Mouse (Mus musculus) heart, embryonic 10.5 days (tissue): ENCODE measurements around the gene Dtx3l. TPM values are rescaled to one million over a fixed set of nuclear protein-coding genes. Genes with fewer than 3 reads are reported as not detected.
"Not testable (repeated sequence)": the region's sequence is repeated elsewhere in the genome, so short reads cannot be mapped to it uniquely, and the experiment has no call there.

Source experiments
- DNase-seq: peaks from one replicate; pipeline ENCODE4 v3.0.0-alpha.2; 2017; ENCODE audit warnings: low spot score
- H3K27ac ChIP-seq: fragments of 300-500 bp; sonication (generic); 2 replicates; pipeline ENCODE4 v1.5.1; 2016; ENCODE audit warnings: mild to moderate bottlenecking
- H3K27me3 ChIP-seq: fragments of 300-500 bp; sonication (generic); 2 replicates; pipeline ENCODE4 v1.6.1; 2016; ENCODE audit warnings: mild to moderate bottlenecking; ENCODE audit not compliant: poor library complexity, insufficient read depth, severe bottlenecking
- H3K36me3 ChIP-seq: fragments of 300-500 bp; sonication (generic); 2 replicates; pipeline ENCODE4 v1.6.1; 2016; ENCODE audit warnings: mild to moderate bottlenecking, moderate library complexity
- H3K4me1 ChIP-seq: fragments of 300-500 bp; sonication (generic); 2 replicates; pipeline ENCODE4 v1.6.1; 2016; ENCODE audit warnings: mild to moderate bottlenecking
- H3K4me3 ChIP-seq: fragments of 300-500 bp; sonication (generic); 2 replicates; pipeline ENCODE4 v1.5.1; 2016; ENCODE audit warnings: mild to moderate bottlenecking, moderate library complexity
- H3K9me3 ChIP-seq: fragments of 300-500 bp; sonication (generic); 2 replicates; pipeline ENCODE4 v1.6.1; 2016; ENCODE audit warnings: mild to moderate bottlenecking, moderate library complexity
- WGBS: fragments of 180-500 bp; shearing (Covaris S2); methylation state at CpG from one replicate; pipeline ENCODE4 v1.1.7; 2016; 5-methylcytosine and 5-hydroxymethylcytosine counted together
- polyA plus RNA-seq: library from polyadenylated mRNA; unstranded; fragments of >200 nt; fragmentation: Nextera tagmentation; extraction: Ambion mirVana; gene quantifications from 2 replicates; pipeline ENCODE4 v1.2.1, GENCODE M21; 2016

Dtx3l gene
- polyA plus RNA-seq, 1 experiment from 2014 or later: 2.0 TPM

DNA sequence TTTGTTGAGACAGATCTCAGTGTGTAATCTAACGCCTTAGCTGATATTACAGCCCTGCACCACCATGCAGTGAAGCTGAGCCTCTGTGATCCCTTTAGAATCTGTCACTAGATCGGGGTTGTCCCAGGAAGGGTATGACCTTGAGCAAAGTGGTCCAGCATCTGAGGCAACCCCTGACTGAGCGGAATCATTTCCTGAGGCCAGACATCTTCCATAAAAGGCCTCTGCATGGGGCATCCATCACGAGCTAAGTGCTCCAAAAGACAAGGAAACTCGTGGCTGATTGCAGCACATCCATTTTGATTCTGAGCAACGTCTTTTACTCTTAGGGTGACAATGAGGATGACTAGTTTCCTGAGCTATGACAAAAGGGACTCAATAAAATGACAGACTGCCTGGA, 44.0 kb downstream of the Dtx3l start:
- 59% methylated on average over 6 of the region's 6 CpGs for WGBS
- no peak overlapping the region for H3K27ac ChIP-seq
- H3K36me3 ChIP-seq: no peaks in the 10 kb centered on the region
- DNase-seq: no peak
- H3K9me3 ChIP-seq: 0 out of 2 replicates have a peak, but pooled peaks cover 4% of the 10 kb centered on the region
- no peaks in the 10 kb centered on the region for H3K4me1 ChIP-seq
- H3K27me3 ChIP-seq: no peaks in the 10 kb centered on the region
- no peak overlapping the region for H3K4me3 ChIP-seq

DNA sequence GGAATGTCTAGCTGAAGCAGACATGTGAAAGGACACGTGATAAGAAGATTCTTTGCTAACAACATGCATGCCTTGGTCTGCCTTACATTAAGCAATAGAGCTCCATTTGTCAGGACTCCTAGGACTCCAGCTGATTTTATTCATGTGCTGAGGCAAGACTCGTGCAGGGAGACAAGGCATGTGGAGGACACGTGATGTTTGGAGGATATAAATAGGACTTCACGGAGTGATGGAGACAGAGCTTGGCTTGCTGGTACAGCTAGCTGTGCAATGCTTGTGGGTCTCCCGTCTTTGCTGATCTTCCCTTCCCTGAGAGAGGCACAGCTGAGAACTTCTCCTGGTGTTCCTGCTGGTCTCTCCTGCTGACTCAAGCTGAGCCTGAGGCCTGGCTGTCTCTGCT, 47.3 kb downstream of the Dtx3l start:
- not testable (repeated sequence) for H3K4me3 ChIP-seq, H3K4me1 ChIP-seq, H3K27me3 ChIP-seq, H3K27ac ChIP-seq, H3K9me3 ChIP-seq, H3K36me3 ChIP-seq, DNase-seq
- 59% methylated on average over 5 of the region's 5 CpGs for WGBS

DNA sequence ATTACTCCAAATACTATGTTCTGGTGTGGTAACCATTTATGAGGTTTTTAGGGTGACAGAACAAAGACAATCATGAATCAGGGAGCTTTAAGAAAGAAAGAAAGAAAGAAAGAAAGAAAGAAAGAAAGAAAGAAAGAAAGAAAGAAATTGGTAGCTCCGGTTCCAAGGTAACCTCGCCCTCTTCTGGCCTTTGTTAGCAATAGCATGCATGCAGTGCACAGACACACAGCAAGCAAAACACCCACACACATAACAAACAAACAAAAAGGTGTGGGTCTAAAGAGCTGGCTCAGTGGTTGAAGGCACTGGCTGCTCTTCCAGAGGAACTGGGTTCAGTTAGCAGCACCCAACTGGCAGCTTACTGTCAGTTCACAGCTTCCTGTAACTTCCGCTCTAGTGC, 48.3 kb downstream of the Dtx3l start:
- no peak for DNase-seq
- 66% methylated on average over 3 of the region's 3 CpGs for WGBS
- no peak overlapping the region for H3K27ac ChIP-seq
- no peaks in the 10 kb centered on the region for H3K9me3 ChIP-seq
- no peaks in the 10 kb centered on the region for H3K4me1 ChIP-seq
- H3K36me3 ChIP-seq: no peaks in the 10 kb centered on the region
- H3K4me3 ChIP-seq: no peak overlapping the region
- no peaks in the 10 kb centered on the region for H3K27me3 ChIP-seq

DNA sequence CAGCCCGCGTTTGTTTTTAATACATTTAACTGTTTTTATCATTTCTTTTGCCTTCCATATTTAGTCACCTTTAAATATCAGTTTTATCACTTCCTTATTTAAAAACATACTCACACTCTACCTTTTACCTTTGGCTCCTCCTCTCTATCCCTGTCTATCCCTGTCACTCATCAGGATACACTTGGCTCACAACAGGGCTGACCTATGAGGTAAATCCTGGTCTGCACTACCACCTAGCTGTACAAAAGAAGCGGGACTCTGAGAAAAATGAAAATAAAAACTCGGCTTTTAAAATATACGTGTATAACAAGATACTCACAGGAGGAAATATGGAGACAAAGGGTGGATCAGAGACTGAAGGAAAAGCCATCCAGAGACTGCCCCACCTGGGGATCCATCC, 50.0 kb downstream of the Dtx3l start:
- H3K9me3 ChIP-seq: no peaks in the 10 kb centered on the region
- H3K4me1 ChIP-seq: no peaks in the 10 kb centered on the region
- H3K27me3 ChIP-seq: no peaks in the 10 kb centered on the region
- DNase-seq: no peak
- WGBS: 86% methylated on average over 5 of the region's 5 CpGs
- no peak overlapping the region for H3K27ac ChIP-seq
- no peak overlapping the region for H3K4me3 ChIP-seq
- no peaks in the 10 kb centered on the region for H3K36me3 ChIP-seq

DNA sequence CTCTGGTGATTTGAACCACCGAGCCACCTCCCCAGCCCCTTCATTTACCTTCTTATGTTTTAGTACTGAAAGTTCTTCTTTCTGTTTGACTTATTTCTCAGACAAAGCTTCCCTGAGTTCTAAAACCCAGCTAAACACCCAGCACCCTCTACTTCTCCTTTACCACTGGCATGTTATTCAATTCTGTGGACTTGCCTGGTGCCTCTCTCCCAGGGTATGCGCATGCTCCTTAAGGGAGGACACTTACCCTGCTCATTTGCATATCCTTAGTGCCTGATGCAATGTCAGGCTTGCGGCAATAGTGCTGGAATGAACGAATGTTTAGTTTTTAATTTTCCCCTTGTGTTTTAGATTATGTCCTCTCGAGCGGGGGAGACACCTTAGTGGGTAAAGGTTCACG, 50.8 kb downstream of the Dtx3l start:
- Histone ChIP-seq H3K9me3 (no peaks in the 10 kb centered on the region), H3K27ac (no peak overlapping the region), H3K4me1 (no peaks in the 10 kb centered on the region), H3K36me3 (no peaks in the 10 kb centered on the region), H3K4me3 (no peak overlapping the region), H3K27me3 (no peaks in the 10 kb centered on the region)
- DNase-seq: no peak
- 81% methylated on average over 7 of the region's 7 CpGs for WGBS

Other genes with a start within 250 kb of the Dtx3l start
- gene Dirc2, start 169.8 kb downstream of the Dtx3l start, polyA plus RNA-seq: 8.9 and 14.2 TPM in 2 replicates
- 16.5 and 21.8 TPM in 2 replicates for gene Hspbap1, start 168.8 kb downstream of the Dtx3l start, polyA plus RNA-seq
- 0.15 and 0.22 TPM in 2 replicates for gene Parp14, start 67.6 kb downstream of the Dtx3l start, polyA plus RNA-seq
- gene Parp9, start 681 bp downstream of the Dtx3l start, polyA plus RNA-seq: 1.9 and 4.2 TPM in 2 replicates
- gene Kpna1, start 39.6 kb upstream of the Dtx3l start, polyA plus RNA-seq: 51.8 and 60.5 TPM in 2 replicates
- gene Wdr5b, start 102.0 kb upstream of the Dtx3l start, polyA plus RNA-seq: 5.4 and 5.9 TPM in 2 replicates
- gene Fam162a, start 132.4 kb upstream of the Dtx3l start, polyA plus RNA-seq: 619 and 675 TPM in 2 replicates
- 101 and 102 TPM in 2 replicates for gene Ccdc58, start 132.5 kb upstream of the Dtx3l start, polyA plus RNA-seq
- gene Csta1, start 192.1 kb upstream of the Dtx3l start, polyA plus RNA-seq: not detected in 2 replicates
- gene Stfa2l1, start 217.7 kb upstream of the Dtx3l start, polyA plus RNA-seq: not detected in 2 replicates
- not detected in 2 replicates for gene Gm5483, start 245.1 kb upstream of the Dtx3l start, polyA plus RNA-seq